Mouse (Mus musculus) spleen, postnatal 4 days (tissue): ENCODE results near the gene Inka1.
"Not testable (repeated sequence)": the region's sequence is repeated elsewhere in the genome, so short reads cannot be mapped to it uniquely, and the experiment has no call there.

Experiments
- DNase-seq, 2 experiments: peaks; one replicate each; pipeline ENCODE4 v3.0.0; 2022; ENCODE audit warnings: low spot score in 2 of 2

Gene Inka1

GRCm38 (mm10) chr9:107985131-107986119 lies at the start of gene Inka1:
Inka1 (minus strand) TSS chr9:107985879.
- DNase-seq = peak; percentile 95 to 97

GRCm38 (mm10) chr9:108032126-108032525 lies 46.4 kb upstream of the Inka1 start:
- no peak for DNase-seq

- DNase-seq = no peak
Measured at GRCm38 (mm10) chr9:108027867-108028266, 42.2 kb upstream of the Inka1 start.

- no peak for DNase-seq
Measured at GRCm38 (mm10) chr9:108026584-108026983, 40.9 kb upstream of the Inka1 start.

DNA sequence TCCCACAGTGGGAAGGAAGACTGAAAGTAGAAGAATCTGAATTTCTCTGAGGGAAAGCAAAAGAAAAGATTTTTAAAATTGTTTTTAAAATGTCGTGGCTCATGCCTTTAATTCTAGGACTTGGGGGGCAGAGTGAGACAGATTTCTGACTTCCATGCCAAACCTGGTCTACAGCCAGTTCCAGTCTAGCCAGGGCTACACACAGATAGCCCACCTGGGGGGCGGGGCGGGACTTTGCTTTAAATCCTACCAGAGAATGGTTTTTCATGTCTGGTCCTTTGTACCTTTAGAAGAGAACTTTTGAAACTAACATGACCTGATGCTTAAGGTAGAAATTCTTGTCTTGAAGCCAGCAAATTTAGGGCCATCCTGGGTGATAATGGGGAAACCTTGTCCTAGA lies 37.5 kb upstream of the Inka1 start:
- DNase-seq = no peak

GRCm38 (mm10) chr9:108020741-108021140 lies 35.1 kb upstream of the Inka1 start:
- no peak for DNase-seq

DNA sequence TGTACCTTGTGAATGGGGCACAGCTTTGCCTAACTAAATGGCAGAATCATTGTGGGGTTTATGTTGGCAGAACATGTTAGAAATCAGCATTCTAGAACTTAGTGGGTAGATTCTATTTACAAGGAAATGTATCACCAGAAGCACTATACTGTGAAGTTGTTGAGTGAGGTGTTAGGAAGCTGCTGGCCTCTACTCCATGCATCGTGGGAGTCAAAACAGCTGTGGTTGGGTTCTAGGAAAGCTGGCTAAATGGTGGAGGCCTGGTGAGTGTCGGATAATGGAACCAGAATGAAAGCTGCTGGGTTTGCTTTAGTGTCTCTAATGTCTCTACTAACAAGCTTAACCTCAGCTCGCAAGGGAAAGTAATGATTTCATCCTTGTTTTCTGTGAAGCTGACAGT lies 31.4 kb upstream of the Inka1 start:
- no peak for DNase-seq

- not testable (repeated sequence) for DNase-seq
Measured at GRCm38 (mm10) chr9:108013577-108013976, 27.9 kb upstream of the Inka1 start.

GRCm38 (mm10) chr9:108010385-108010784 lies 24.7 kb upstream of the Inka1 start:
- DNase-seq = no peak

GRCm38 (mm10) chr9:108008041-108008440 lies 22.4 kb upstream of the Inka1 start:
- no peak for DNase-seq

GRCm38 (mm10) chr9:108003531-108003890 lies 17.8 kb upstream of the Inka1 start:
- no peak for DNase-seq

GRCm38 (mm10) chr9:108002778-108003530 lies 17.3 kb upstream of the Inka1 start:
- DNase-seq = no peak

DNA sequence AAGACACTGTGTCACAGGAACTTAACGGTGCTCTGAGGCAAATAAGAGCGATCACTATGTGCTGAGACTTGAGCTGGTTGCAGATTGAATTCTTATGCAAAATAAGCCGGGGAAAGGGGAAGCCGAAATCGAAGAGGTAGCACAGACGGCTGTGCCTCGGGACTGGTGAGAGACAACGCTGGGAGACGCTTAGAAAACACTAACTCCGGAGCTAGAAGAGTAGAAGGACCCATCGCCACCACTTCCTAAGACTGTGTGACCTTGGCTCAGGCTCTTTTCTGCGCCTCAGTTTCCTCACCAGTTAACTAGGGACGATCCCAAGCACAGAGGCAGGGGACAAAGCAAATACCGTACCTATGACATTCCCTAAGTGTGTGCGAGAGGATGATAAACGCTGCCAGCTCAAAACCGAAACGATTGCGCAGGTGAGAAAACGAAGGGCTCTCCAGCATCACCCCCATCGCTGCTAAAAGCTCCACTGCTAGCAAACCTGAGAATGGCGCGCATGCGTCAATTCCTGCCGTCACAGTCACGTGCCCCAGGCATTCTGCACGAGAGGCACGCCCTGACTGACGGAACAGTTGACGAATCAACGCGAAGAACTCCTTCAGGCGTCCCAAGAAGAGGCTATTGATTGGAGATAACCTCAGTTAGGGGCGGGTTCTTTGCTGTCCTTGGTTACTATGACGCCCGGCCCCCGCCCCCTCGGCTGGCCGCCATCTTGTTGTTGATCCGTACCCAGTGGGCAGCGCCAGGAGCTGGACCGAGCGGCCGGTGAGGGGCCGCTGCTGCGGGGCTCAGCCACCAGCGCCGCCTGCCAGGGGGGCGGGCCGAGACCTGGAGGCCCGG lies 16.5 kb upstream of the Inka1 start, which contains the start of gene Ip6k1:
Gene Ip6k1 (plus strand): TSS at position 580 of the 849 bp plus-strand sequence.
- peak; percentile 99 to 100 for DNase-seq

DNA sequence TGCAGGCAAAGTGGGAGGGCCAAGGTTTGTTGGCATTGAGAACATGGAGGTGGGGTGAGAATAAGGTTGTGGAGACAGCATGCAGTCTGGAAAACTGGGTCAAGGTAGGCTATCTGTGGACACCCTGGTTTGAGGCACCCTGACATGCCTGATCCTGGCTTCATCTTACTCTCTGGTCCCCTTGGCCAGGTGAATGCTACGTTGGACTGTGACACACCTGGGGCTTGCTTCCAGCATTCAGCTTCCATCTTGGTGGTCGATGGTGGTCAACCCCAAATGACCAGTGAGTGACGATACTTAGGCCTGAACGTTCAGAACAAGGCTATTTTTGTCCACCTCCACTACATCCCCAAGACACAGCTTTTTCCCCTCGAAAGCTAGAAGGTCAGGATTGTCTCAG lies 10.4 kb upstream of the Inka1 start, which contains the start of gene Gm20662:
Gene Gm20662 (plus strand): TSS at position 301 of the 400 bp plus-strand sequence.
- no peak for DNase-seq

GRCm38 (mm10) chr9:107995513-107995912 lies 9.8 kb upstream of the Inka1 start:
- DNase-seq = no peak

GRCm38 (mm10) chr9:107994464-107994863 lies 8.8 kb upstream of the Inka1 start:
- DNase-seq = no peak

GRCm38 (mm10) chr9:107993013-107993412 lies 7.3 kb upstream of the Inka1 start:
- DNase-seq = no peak

DNA sequence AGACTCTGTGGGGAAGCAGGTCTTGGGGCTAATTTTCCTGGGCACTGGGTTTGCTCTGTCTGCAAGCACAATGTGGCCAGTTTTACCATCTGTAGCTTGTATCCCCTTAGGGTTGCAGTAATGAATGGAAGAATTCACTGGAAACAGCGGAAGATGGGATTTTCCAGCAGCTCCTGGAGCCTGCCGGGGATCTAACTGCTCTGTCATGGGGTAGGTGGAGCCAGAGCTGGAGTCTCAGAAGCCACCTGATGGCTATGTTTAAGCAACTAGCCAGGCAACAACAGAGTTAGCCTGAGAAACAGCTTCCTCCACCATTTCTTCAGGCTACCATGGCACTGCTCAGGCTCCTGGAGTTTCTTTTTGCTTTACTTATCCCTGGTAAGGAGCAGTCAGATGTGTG lies 6.5 kb upstream of the Inka1 start, which contains the start of gene Cdhr4:
Gene Cdhr4 (plus strand): TSS at position 301 of the 400 bp plus-strand sequence.
- no peak for DNase-seq

GRCm38 (mm10) chr9:107987950-107988349 lies 2.3 kb upstream of the Inka1 start:
- DNase-seq = no peak

- peak; percentile 81 to 90 for DNase-seq
Measured at GRCm38 (mm10) chr9:107986376-107986775, 697 bp upstream of the Inka1 start.

DNA sequence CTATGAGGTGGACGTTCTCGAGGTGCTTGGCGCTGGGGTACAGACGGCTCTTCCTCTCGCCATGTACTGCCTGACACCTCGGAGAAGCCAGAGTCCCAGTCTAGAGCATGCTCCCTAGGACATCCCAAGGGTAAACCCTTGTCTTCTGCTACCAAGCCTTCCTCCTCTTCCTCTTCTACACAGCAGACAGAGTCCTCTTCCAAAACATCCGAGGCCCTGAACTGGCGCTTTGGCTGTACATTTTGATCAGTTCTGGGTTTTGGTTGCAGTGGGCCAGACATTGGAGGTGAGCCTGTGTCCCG lies 974 bp downstream of the Inka1 start:
- no peak for DNase-seq
